Mouse (Mus musculus) lung, adult 18-20 months (tissue): ENCODE measurements around the gene Tmc6.
A peak's percentile ranks its signal among the peaks of the same experiment; 100 is the strongest.

ENCODE experiments used
- DNase-seq, 2 experiments: peaks; one replicate each; pipeline ENCODE4 v3.0.0; 2022; ENCODE audit warnings: mixed read lengths in 2 of 2

The Tmc6 gene

DNA sequence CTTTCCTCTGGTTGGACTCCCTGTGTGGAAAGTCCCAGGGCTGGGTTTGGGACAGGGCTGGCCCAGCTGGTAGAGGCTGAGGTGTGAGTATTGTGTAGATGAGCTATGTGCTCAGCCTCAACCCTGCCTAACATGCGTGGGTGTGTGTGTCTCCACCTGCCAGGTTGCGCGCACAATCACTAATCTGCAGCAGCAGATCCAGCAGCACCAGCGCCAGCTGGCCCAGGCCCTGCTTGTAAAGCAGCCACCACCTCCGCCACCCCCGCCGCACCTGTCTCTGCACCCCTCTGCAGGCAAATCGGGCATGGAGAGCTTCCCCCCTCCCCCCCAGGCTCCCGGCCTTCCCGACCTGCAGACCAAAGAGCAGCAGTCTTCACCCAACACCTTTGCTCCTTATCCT, 32.6 kb downstream of the Tmc6 start:
- no peak for DNase-seq

DNA sequence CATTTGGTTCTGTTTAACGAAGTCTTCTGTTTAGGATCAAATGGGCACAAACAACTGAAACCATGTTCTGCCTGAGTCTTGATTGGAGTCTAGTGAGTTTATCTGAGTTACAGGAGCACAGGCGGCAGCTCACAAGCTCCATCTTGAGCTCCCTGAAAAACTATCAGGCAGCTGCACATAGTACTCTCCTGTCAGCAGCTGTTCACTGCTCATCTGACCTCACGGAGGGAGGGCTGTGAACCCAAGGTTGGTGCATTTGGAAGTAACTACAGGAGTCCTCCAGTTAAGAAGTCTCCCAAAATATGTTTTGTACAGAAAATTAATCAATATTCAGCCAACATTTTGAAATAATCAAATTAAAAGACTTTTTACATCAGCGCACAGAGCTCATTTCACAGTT, 33.4 kb downstream of the Tmc6 start:
- no peak for DNase-seq

DNA sequence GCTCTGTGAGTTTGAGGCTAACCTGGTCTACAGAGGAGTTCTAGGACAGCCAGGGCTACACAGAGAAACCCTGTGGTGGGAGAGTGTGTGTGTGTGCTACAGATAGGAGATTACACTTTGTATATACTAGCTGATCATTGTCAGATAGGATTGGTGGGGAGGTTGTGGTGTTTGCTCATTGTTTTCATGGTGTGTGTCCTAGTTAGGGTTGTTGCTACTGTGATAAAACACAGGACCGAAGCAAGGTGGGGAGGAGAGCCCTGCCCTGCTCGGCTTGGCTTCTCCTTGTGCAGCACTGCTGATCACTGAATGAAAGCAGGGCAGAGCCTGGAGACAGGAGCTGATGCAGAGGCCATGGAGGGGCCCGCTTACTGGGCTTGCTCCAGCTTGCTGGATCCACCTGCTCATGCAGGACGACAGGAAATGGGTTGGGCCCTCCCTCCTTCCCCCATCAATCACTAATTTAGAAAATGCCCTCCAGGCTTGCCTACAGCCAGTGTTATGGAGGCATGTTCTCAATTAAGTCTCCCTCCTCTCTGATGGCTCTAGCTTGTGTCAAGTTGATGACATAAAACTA, 38.5 kb downstream of the Tmc6 start:
- no peak for DNase-seq

DNA sequence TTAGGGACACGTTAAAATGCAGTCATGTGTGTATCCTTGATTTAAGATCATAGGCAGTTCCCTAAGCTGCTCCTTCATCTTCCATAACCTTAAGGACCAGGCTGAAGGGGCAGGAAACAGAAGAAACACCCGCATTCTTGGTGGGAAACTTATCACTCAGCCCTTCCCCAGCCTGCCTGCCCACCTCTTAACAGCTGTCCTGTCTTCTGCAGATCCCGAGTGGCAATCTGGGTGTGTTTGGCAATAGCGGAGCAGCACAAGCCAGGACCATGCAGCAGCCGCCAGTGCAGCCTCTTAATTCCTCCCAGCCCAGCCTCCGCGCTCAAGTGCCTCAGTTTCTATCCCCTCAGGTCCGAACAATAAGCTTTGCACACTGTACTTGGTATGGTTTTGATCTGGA, 39.3 kb downstream of the Tmc6 start:
- no peak for DNase-seq

DNA sequence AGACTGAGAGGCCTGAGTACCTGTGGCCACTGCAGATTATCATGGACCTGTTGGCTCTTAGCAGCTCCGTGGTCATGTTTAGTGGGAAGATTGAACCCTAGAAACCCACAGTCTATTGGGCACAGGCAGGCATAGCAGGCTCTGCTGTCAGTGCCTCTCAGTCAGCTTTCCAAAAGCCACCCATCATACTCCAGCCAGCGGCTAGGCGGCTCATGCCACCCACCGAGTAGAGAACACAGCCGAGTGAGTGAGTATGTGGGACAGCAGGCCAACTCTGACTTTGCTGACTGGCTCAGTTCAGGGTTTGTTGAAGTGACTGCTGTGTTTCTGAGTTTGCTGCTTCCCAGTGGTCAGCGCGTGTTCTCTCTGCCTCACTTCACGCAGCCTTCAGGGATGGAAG, 39.8 kb downstream of the Tmc6 start:
- no peak for DNase-seq

DNA sequence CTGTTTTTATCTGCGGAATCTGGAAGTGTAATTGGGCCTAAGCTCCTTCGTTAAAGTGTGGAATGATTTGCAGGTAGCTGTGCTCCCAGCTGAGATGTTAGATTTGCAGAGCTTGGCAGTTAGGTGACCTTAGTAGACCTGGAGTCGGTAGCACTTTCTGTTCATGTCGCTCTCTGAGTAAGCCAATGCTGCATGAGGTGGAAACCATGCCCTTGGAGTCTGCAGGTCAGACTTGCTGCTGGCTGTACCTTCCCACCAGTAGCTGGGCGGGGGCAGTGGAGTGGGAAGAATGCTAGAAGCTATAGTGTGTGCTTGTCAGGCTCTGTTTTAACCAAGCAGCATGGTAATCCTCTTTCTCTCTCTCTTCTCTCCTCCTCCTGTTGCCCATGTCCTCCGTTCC, 40.9 kb downstream of the Tmc6 start:
- no peak for DNase-seq

DNA sequence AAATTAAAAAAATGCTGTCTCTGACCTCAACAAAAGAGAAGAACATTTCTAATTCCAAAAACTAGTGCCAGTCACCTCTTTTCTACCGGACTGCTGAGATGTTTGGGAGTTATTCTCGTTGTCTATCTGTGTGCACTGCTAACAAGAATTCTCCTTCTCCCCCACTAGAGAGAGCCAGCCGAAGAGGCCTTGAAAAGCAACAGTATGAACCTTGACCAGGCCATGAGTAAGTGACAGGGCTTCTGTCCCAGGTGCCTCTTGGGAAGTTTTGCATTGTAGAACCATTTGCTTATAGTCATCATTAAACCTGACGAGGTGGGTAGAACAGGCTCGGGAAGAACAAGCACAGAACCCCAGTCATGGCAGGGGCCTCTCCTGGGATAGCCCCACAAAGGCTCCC, 43.9 kb downstream of the Tmc6 start:
- DNase-seq, result no peak

DNA sequence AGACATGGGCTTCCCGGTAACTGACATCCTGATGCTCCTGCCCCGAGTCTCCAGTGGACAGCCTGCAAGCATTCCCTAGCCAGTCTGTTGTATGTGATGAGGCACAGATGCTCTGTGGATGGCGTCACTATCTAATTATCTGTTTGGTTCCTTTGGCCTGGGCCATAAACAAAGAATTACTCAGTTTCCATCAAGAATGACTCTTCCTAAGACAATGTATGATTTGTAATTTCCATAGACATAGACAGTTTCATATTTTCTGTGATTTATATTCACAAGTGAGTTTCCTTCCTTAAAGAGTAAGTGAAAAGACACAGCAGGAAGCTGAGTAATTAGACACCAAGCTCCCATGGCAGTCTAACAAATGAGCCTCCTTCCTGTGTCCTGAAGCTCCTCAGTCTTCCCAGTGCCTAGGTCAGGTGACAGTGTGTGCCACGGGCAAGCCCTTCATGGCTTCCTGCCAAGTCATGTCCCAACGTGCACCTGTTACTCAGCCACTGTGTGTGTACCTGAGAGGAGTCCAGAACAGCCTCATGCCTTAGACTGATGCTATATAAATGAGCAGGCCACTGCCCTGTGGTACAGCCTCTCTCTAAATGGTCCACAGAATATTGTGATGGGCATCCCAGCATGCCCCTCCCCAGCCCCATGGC, 45.8 kb downstream of the Tmc6 start:
- DNase-seq, result peak in 1 of 2 experiments; percentile 55

DNA sequence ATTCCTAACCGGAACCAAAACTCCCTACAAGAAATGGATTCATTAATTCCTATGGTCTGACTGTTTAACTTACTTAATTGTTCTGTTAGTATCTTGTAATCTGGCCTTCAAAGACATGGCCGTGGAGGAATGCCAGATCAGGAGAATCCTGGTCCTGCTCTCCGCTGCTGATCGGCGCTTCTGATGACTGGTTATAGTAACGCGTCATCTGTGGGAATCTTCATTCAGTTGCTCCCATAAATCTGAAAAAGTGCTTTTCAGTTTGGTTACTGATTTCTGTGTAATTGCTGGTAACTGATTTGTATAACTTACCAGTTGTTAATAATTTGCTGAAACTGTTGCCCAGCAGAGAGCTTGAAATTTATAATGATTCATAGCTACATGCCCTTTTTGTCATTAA, 50.5 kb downstream of the Tmc6 start:
- no peak for DNase-seq

DNA sequence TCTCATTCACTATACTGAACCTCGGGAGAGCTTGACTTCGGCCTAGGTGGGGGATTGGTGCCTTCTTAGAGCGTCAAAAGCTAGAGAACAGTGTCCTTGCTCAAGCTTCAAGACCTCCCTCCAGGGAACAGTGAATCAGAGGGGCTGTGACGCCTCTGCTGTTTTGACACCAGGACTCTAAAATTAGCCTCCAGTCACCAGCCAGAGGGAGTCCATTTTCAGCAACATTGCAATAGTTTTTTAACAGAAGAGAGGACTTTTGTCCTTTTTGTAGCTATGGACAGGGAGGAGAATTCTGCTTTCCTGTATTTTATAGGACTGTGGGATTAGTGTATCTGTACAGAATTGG, 51.5 kb downstream of the Tmc6 start:
- no peak for DNase-seq

DNA sequence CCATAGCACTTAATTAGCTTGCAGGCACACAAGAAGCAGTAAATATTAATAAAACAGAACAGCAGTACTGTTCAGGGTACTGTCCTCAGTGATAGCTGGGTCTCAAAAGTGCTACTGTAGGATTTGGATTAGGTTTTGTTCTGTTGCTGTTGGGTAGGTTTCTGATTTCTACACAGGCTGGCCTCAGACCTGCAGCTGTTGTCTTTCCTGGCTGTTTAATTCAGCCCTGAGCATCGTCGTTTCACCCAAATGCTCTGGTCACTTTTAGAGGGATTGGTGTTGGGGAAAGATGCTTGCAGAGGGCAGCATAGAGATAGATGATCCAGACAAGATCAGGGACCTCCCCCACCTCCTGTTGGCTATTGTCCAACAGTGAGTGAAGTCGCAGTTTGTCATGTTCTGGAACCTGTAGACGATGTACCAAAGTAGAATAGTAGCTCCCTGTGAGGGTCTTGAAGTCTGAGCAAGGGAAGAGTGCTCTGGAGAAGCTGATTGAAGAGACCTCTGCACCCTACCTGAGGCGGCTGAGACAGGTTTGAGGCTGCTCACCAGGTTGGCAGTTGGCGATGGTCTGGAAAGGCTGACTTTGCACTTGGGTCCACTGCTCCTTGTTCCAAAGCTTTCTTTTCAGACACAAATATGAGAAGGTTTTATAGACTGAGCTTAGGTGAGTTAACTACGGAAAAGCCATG, 52.1 kb downstream of the Tmc6 start:
- no peak for DNase-seq

DNA sequence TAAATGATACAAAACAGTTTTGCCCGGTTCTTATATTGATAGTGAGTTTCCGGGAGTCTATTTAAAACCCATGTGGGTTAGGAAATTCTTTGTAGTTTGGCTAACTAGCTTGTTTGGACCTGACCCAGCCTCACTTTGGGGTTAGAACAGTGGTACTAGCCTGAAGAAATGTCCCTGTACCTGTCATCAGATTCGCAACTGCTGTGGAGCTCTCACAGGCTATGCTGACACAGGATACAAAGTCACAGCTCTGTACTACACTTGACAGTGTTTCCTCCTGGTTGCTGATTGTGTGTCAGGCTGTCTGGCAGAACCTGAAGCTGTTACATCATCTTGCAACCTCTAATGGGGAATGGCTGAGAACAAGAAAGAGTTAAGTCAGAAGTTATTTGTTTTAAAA, 52.7 kb downstream of the Tmc6 start:
- peak in 1 of 2 experiments; percentile 24 for DNase-seq

DNA sequence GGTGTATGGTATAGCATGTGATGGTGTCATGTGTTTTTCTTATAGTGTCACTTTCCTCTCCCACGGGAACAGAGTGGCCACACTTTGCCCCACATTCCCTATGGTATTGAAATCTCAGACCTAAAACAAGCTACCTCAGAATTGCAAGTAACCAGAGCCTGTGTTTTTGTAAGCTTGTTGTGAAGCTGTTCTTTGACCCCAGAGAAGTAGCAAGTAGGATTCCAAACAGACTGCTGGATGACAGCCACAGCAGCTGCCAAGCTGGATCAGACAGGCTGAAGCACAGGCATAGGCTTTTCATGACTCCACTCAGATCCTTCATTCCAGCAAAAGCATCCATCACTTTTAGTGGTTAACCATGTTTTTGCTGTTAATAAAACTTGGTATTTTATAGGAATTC, 53.2 kb downstream of the Tmc6 start:
- peak in 1 of 2 experiments; percentile 50 for DNase-seq

DNA sequence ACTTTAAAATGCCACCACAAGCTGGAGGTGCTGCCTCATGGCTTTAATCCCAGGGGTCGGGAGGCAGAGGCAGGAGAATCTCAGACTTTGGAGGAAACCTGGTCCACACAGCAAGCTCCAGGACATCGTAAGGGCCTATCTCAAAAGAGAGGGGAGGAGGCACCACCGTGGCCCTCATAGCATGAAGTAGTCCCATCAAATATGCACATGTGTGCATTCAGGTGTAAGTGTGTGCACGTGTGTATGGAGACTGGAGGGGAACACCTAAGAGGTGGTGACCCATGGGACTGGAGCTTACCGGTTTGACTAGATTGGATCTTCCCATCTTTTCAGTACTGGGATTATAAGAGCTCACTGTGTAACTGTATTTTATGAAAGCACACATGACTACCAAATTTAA, 53.8 kb downstream of the Tmc6 start:
- no peak for DNase-seq

DNA sequence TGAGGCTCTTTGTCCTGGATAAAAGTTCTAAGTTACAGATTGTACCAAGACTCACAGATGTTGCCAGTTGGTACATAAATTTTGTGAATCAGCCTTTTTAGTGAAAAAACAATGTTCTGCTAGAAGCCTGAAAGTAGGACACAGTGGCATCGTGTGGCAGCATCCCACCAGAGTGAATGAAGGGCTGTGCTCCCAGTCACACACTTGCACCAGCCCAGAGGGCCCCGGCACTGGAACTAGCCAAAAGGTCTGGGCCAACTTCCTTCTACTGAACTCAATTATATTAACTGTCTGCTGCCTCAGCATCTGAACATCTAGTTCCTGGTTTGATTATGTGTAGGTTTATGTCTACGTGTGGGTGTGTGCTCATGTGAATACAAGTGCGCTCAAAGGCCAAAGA, 55.0 kb downstream of the Tmc6 start:
- no peak for DNase-seq

DNA sequence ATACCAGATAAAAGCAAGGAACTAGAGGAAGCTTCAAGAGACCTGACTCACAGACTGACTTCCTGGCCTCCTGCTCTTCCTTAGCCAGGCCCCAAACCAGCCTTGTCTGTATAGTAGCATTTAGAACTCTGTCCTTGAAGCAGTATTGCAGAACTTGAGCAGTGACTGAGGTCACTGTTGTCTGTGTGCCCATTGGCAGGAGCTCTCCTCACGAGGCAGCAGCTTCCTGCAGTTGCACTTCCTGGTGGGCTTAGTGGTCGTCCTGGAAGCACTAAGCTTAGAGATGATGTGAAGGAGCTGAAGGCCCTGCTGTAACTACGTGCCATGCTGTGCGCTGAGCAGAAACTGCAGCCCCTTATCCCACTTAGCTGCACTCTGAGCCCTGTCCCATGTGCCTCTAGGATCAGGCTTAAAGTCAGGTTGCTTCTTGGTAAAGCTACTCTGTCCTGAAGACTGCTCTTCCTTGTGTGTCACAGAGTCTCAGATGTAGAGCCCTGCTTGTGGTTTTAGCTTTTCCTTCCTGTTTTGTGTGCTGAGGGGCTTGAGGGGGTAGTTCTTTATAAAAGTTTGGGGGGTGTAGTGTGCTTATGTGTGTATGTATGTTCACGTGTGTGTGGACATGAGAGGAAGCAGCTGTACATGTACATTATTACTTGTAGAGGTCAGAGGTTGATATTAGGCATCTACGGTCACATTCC, 57.2 kb downstream of the Tmc6 start:
- no peak for DNase-seq

DNA sequence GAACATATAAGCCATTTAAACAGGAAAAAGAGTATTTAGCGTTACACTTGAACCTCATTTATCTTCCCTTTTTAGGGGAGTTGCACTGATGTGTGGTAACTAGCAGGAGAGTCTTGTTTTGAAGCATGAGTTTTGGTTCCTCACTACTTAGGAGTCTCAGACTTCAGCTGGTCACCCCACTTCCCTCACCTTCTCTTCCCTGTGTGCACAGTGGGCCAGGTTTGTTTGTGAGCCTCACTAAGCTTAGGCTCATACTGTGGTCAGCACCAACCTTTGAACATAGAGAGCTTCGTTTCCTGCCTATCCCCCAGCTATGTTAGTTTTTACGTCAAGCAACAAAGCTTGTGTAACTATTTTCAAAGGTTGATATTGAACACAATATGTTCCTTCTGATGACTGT, 63.2 kb downstream of the Tmc6 start:
- no peak for DNase-seq
